Mouse (Mus musculus) gastrocnemius, adult 8-10 months (tissue): ENCODE measurements at regions not wholly inside any gene's neighbourhood (a gene's known extent, or its start where the extent isn't known, plus 50 kb on each side); places are given as distances from the start of the nearest gene placed in this dataset.

Experiments used
- DNase-seq, 2 experiments: peaks; one replicate each; pipeline ENCODE4 v3.0.0; 2022; ENCODE audit warnings: low spot score in 2 of 2

DNA sequence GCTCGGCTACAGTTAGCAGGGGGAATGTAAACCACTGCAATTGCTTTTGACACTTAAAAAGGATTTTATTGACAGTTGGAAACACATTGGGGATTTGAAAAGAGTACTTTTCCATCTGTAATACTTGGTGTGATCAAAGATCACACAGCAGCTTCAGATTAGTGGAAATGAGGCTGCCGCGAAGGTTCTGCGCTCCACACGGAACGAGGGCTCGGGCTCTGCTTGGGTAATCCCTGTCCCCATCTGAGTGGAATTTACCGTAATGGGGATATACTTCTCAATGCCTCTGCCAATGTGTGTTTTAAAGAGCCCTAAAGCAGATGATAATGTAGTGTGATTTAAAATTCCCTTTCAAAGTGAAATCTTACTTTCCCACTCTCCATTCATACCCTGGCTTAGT, 194.4 kb upstream of the Adamts16 start:
- DNase-seq: no peak

DNA sequence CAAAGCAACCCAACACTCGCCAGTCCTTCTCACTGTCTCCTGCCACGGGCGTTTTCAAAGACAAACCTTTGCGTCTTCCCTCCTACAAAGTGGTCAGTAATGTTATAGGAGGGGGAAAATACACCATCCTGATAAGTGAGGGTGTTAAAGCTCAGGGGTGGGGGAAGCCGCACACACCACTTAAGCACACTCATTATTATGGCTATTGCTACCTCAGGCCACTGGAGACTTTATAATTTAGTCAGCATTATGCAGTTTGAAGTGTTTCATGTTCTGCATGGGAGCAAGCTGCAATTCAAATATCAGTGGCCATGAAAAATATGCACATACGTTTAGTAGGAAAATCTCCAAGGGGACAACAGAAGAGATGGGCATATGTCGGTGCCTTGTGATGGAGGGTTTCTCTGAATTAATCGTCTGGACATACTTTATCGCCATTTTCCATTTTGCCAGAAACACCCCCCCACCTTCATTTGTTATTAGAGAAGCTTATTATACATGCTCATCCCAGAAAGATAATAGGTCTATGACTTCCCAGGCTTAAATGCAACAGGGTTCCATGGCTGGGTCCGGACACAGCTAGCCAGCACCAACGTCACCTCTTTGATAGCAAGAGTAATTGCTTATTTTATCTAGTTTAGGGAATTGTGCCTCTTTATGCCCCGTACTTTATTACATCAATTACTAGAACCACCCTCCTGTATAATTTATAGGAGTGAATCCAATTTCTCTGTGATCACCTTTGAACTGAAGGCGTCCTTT, 193.5 kb upstream of the Adamts16 start:
- DNase-seq: no peak

DNA sequence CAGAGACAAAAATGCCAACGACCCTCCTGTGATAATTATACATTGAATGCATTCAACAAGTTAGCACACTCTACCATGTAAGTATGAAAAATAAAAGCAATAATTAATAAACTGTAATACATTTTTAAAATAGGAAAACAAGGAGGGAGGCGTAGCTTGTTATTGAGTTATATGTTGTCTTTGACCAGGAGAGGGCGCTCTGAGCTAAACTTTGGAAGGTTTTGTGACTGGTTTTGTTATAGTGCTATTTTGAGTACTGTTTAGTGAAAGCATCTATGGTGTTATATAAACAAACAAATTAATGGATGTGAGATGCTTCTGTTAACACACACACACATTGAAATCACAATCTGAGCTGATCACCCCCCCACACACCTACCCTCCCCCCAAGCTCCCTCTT, 166.6 kb upstream of the Adamts16 start:
- DNase-seq: no peak

DNA sequence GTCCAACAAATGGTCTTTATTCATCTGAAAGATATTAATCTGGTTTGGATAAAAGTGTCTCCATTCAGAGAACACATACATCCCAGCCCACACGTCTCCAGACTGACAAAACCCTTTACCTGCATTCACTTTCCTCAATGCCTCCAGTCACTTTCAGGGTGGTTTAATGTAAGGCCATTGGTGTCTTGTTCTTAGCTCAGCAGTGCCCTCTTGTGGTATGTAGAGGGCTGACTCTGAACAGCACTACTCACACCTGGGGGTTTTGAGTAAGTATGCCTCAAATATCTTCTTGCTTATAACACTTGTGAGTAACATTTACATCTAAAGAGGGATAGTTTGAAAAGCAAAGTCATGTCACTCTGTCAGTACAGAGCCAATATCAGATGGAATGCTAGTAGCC, 164.5 kb upstream of the Adamts16 start:
- DNase-seq: no peak

DNA sequence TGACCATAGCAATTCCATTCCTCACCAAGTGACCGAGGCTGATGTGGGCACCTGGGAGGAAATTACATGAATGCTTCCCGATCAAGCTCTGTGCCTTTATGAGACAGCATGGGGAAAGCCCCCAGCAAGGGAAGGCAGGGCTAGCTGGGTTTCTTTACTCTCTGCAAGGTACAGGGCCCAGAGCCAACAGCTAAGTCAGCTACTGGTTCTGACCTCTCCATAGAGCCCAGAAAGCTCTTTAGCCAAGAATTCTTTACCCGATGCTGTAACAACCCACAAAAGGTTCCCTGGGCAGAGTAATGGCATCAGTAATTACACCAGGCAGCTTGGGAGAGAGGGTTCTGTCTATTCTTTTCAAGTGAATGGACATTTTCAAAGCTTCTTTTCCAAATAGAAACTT, 161.9 kb upstream of the Adamts16 start:
- no peak for DNase-seq

DNA sequence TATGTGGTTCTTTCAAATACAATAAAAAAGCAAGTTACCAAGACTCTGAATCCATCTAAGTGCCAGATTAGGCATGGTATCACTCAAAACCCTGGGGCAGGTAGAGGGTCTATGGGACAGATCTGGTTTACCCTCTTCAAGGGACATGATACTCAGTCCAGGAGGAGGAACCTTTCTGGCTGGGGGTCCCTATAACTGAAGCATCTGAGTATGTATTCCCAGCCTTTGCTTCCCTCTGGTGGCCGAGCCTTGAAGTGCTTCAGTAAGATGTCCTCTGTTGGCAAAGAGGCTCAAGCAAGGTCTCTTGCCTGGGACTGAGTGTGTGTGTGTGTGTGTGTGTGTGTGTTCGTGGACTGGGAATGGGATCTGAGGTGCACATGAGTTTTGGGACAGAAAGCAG, 159.7 kb upstream of the Adamts16 start:
- peak; percentile 5 to 7 for DNase-seq

DNA sequence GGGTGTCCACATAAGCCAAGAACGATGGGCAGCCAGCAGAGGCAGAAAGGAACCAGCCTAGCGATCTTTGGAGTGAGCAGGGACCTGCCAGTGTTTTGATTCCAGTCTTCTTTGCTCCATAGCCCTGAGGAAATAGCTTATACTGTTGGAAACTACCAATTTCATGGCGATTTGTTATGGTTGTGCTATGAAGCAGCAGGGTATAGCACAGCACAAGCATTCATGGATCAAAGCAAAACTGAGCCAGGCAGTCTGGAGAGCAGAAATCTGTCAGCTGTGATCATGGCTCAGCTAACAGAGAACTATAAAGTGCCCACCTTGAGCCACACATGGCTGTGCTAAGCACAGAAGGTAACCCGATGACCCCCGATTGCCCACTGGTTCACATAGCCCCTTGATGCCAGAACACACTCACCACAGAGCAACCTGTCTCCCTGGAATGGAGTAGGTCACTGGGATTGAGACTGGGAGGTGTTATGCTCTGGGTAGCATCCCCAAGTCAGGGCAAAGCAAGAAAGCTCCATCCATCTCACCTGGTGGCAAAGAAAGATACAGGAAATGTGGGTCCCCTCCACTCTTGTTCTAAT, 158.9 kb upstream of the Adamts16 start:
- DNase-seq: no peak

DNA sequence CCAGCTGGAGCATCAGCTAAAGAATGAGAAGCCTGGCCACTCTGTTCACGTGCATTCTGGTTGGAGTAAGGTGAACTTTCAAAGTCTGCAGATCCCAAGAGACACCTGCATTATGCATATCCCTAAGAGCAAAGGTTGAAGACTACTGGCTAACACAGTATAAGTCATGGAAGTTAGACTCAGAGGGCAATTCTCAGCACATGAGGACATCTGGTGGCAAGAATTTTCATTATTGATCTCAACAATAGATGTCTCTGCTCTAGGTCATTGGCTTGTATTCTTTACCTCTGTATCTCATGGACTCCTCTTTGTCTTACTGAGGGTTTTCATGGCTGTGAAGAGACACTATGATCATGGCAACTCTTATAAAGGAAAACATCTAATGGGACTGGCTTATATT, 151.9 kb upstream of the Adamts16 start:
- DNase-seq: no peak

DNA sequence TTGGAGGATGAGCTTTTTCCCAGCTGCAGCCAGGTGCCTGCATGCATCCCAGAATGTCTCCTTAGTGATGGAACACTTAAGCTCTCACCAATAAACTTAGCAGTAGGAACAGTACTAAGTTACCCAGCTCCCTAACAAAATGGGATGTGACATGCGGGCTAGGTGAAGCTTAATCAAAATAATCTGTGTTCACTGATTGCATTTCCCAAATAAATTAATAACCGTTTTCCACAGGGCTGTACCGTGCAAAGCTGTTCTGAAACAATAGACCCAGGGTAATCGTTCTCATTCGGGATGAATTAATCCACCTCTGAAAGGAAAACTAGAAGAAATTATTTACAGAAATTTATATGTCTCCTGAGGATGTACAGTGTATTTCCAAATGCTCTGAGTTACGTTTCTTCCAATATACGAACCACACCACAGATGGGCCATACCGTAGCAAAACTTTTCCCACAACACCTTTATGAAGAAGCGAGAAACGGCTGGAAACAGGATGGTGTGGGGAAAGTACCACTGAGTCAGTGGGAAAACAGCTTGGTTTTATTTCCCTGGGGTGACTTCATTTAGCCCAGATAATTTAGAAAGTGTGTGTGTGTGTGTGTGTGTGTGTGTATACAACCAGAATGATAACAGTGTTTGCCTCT, 148.5 kb upstream of the Adamts16 start:
- DNase-seq: no peak

DNA sequence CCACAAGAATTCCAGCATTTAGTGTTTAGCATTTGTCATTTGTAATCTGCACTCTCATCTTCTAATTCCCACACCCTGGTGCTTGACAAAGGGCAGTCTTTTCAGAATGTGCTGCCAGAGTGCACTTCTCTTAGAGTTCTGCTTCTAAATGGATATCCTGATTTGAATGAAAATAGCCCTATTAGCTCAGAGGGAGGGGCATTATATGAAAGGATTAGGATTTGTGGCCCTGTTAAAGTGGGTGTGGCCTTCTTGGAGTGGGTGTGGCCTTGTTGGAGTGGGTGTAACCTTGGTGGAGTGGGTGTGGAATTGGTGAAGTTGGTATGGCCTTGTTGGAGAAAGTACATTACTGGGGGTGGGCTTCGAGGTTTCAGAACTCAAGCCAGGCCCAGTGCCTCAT, 137.7 kb upstream of the Adamts16 start:
- no peak for DNase-seq

DNA sequence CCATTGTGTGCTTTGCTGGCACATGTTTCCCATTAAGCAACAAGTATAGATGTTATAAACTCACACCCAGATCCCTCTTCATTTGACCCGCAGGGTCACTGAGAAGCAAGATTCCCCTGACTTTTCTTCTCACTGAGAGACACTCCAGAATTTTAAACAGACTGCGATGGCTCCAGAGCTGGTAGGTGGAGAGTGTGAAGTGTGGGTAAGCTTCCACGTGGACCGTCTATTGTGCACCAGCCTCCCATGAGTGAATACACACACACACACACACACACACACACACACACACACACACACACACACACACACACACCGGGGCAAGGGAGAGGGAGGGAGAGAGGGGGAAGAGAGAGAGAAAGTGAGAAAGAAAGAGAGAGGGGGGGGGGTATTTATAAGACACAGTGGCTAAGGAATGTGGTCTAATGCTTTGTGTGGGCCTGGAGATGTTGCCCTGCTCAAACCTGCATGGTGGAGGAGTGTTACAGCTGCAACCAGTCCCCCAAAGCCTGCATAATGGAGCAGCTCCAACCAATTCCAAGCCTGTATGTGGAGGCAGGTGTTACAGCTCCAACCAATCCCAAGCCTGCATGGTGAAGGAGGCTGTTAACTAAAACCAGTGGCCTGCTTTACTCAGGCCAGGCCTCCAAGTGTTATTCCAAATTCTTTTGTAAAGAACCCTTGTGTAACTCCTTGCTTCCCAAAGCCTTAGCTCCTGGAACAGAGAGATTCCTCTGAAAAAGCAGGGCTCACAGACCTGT, 137.1 kb upstream of the Adamts16 start:
- DNase-seq: no peak

DNA sequence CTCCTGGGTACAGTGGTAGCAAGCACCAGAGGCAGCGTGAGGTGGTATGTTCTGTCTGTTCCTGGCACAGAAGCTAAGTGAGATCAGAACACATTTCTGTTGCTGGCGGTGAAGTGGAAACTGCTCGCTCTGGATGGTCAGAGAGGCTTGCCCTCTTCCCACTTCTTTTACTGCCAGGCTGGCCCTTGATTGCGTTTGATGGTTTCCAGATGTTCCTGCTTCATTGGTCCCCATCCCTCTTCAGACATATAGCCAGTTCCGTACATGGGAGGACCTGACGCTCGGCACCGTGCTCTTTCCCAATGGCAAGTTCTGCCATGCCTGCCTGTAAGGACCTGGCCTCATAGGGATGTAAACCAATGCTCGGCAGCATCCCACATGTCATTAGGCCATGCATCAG, 128.0 kb upstream of the Adamts16 start:
- DNase-seq: no peak

DNA sequence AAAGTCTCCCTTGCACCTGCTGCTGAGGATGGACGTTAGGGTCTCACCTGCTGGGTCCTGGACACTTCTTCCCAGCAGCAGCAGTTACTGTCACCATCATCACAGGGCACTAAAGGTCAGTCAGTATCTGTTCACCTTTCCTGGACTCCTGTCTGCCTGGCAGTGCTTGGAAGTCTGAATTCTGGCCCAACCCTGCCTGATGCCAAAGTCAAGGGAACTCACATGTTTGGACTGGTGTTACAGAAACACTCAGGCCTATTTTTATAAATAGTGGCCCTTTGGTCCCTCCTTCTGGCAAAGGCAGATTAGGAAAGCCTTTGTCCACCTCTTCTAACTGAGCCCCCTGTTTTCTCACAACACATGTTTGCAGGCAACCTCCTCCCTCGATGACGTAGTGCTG, 126.2 kb upstream of the Adamts16 start:
- DNase-seq: no peak

DNA sequence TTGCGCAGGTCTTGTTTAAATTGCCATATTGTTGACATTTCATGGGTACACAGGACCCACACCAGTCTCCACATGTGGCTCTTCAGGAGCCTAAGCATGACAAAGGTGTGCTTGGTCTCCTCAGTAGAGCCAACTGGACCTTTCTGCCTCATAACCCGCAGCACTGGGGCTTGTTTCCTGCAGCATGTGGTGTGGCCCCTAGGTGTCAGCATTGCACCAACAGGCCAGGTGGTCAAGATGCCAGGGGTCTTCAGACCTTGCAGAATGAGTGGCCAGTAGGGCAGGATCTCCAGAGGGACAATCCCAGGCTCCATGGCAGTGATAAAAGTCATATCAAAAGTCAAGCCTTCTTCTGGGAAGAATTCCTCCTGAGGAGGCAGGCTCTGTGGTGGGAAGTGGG, 121.8 kb upstream of the Adamts16 start:
- DNase-seq: no peak

DNA sequence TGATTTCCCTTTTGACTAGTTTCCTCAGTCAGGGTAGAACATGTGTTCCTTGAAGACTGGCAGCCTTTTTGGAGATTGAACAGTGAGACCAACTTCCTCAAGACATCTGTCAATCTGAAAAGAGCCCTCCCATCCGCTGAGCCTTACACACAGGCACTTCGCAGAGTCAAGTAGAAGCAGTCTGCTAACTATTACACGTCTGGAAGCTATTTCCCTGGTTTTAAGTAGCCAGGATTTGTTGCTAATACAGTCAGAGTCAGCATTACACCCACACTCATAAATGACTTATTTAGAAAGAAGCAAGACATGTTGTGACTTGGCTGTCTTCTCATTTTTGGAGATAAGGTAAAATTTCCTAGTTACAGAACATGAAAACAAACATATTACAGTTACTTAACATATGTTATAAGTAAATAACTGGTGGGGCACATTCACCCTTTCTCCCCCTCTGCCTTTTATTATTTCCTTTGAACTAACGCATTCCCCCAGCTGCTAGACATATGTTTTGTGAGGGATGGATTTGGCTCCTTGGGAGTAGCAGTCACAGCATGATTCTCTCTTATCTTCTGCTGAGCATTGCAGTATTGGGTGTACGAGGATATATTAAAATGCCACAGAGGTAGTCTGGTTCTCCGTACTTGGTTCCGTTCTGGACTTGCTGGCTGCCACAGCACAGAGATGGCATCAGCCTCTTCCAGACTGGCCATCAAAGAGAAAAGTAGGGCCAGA, 92.9 kb upstream of the Adamts16 start:
- no peak for DNase-seq

DNA sequence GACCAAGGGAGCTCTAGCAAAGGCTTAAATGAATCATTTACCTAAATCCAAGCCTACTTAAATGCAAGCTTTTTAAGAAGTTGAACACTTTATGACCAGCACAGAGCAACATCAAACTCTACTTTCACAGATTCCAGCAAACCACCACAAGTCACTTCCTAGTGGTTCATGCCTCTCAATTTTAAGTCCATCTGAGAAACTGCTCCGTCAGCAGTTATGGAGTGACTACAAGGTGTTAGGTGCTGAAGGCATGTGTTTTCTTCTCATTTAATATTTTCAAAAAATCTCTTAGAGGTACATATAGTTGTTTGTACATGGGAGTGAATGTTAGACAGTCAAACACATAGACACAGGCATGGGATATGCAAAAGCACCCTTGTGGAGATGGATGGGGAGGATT, 72.2 kb upstream of the Adamts16 start:
- DNase-seq: no peak

DNA sequence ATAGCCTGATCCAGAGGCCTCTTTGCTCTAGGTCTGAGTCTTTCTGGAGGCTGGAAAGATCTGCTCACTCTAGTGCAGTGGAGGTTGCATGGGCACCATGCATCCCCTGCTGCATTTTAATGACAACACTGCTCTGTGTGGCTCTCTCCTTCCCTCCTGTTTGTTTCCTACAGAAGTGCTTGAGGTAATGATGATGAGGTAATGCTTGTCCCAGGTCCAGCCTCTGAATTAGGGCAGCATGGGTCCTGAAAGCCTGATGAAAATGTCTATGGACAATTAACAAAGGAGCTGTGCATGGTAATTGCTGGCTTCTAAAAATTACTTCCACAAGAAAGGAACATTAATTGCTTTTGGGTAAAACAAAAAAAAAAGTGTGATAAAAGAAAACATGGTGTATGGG, 69.3 kb upstream of the Adamts16 start:
- DNase-seq: no peak

DNA sequence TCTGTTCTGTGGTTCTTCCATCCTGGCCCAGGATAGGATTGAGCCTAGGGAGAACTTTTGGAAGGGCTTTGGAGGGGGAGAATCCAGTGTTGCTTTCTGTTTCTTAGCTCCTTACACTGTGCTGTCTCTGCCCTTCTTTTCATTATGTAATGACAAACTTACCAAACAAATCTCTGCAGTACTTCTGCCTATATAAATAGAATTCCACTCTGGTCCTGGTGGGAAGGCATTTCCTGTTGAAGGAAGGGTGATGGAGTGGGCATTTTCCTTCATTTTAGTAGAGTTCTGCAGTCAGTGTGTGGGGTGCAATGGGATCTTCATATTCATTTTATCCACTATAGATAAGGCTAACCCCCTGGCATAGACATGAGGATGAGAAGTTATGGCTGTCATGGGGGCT, 63.2 kb upstream of the Adamts16 start:
- no peak for DNase-seq

DNA sequence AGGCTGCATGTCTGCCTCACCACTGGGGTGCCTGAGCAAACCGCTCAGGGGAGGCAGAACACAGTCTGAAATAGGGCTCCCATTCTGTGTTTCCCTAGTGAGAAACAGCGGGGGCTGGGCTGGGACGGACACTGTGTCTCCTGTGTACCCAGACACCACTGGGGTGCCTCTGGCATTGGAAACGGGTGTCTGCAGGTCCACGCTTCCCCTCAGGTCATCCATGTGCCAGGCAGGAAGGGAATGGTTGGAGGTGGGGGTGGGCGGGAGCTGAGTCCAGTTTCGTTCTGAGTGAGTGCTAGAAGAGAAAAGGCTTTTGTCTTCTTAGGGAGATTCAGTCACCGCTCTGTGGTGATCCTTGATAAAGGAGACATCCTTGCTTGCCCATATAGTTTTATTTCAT, 62.2 kb upstream of the Adamts16 start:
- DNase-seq: no peak

DNA sequence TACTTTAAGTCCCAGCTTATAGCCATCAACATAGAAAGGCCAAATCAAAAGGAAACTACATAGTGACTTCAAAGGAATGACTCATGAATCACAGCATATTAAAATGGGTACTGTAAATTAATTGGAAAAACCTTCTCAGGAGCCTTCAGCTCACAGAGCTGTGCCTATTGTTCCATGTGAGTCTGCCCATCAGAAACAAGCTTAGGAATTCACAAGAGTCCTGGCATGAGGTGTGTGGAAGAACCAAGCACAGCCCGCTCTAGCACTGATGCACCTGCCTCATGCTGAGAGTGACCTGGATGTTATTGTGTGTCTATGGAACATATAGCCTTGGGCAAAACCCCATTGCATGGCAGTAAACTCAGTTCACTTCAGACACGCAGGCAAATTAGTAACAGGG, 61.5 kb upstream of the Adamts16 start:
- no peak for DNase-seq

DNA sequence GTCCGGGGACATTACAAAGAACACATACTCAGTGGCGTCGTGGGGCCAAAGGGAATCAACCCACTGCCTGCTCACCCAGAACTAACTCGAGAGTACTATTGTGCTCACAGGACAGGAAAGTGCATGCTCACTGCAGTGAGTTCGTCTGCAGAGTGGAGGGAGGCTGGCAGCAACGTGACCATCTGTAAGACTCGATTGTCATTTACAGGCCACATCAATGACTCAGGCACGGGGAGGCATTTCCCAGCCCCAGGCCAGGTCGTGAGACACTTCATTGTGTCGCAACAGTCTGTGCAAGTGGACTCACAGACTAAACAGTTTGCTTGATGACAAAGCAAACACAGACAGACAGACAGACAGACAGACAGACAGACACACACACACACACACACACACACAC, 61.1 kb upstream of the Adamts16 start:
- DNase-seq: no peak

DNA sequence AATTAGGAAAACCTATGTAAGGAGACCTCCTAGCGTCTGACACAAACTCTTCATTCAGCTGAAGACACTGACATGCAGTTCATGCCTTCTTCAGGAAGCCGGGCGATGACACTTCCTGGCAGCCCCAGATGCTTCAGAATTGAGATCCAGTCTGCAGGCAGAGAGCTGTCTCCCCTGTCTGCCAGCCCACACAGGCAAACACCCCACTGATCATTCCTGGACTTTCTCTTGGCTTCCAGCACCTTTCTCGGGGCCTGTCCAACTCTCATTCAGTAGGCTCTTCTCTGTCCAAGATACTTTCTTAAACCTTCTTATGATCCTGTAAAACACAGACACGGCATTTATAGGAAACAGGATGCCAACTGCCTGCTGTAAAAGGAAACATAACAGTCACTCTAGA, 50.0 kb upstream of the Adamts16 start:
- no peak for DNase-seq
